Mouse (Mus musculus): ENCODE measurements around the gene Zbtb12. TPM values are rescaled to one million over a fixed set of nuclear protein-coding genes. Genes with fewer than 3 reads are reported as not detected.

The Zbtb12 gene
- polyA plus RNA-seq (2012; ENCODE audit: low replicate concordance) = 6.4 and 10.1 TPM in 2 replicates

GRCm38 (mm10) chr17:34879336-34879879 lies at the start of gene Zbtb12:
TSS of gene Zbtb12 (plus strand) at chr17:34879483.

DNA sequence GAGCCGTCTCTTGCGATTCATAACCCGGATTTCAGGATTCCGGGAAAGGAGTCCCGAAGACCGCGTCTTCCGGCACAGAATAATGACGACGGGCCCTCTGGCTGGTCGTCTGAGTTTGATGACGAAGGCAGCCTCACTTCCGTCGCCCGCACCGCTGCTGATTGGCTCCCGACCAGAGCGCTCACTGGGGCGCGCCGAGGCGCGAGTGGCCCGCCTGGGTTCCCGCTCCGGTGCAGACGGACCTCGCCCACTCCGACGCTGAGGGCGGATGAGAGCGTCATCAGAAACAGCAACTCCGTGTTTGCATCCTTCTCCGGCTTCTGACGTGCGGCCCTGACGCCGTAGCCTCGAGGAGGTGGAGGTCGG lies 42.4 kb upstream of the Zbtb12 start, which contains the start of the genes Stk19 and Dxo:
Stk19 (minus strand) TSS at position 90 of the 366 bp plus-strand sequence.
Dxo (plus strand) TSS at position 164 of the 366 bp plus-strand sequence.

GRCm38 (mm10) chr17:34849722-34850516 lies 29.4 kb upstream of the Zbtb12 start, which contains the start of the genes Skiv2l and Nelfe:
TSS of gene Skiv2l (minus strand) at chr17:34850210.
TSS of gene Nelfe (plus strand) at chr17:34850391.

DNA sequence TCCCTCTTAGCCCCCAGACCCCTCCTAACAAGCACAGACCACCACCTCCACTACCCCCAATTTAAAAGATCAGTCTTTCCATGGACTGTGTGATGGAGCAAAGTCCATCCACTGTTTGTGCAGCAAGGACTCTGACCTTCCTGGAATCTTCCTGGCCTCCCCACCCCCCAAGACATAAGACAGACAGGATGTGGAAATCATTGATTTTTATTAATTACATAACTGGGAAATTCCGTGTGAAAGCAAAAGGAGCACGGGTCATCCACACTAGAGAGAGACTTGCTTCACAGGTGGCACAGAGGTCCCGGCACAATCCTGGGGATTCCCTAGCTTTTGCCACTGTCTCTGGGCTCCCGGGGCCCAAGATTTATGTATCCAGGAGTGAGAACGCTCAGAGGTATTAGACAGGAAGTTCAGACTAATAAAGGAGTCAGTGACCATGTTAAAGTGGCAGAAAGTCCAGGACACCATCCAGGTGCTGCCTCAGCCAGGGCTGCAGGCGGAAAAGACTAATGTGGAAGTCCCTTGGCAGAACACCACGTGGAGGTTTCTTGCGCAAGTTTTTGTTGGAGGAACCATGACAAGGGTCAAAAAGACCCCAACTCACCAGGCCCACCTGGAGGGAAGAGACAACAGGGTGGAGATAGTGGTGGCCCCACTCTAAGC lies 16.7 kb upstream of the Zbtb12 start, which contains the start of gene Cfb:
Cfb (minus strand) TSS at position 103 of the 666 bp plus-strand sequence.

GRCm38 (mm10) chr17:34881683-34882310 lies 2.5 kb downstream of the Zbtb12 start, which contains the start of gene Gm20547:
TSS of gene Gm20547 (minus strand) at chr17:34882042.

DNA sequence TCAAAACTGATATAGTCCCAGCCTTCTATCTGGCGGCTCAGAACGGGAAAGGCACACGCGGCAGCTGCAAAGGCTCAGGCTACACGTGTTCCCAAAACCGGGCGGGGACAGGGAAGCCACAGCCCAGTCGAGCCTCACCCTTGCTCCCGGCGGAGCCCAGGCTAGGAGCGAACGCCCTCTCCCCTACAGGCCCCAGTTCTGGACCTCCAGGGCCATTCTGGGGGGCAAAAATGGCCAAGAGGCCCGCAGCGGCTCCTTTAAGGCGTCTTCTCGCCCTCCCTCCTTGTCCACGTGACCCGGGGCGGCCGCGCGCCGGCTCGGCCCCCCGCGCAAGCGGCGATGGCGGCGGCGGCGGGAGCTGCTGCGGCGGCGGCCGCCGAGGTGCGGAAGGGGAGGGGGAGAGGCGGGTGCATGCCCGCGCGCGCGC lies 18.9 kb downstream of the Zbtb12 start, which contains the start of the genes C2 and Ehmt2:
C2 (minus strand) TSS at position 106 of the 427 bp plus-strand sequence.
Ehmt2 (plus strand) TSS at position 310 of the 427 bp plus-strand sequence.

DNA sequence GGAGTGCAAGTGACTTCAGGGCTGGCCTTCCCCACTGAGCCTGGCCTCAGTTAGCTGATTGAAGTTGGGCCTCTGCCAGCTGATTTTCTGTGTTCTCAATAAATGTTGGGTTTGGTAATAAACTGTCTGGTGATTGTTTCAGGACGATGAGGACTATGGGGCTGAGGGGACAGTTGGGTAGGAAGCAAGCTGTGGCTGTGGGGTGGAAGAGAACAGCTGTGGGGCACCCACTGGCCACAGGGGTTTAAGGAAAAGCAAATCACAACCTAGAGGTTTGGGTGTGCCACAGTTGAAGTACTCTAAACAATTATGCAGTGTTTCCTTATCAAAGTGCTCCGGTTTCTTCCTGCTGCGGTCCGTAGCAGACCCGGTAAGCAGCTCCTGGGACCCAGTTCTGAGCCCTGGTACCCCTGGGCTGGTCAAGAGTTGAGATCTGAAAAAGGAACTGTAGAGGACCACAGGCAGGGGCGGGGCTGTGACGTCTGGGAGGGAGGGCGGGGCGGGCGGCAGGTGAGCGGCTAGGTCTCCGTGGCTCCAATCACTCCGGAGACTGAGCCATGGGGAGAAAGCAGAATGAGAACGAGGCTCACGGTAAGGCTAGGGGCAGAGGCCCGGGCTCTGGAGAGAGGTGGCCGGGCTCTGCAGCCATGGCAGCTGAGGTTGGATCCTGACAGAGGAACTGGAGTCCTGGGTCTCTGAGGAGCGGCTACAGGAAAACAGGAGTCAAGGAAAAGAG lies 34.8 kb downstream of the Zbtb12 start, which contains the start of gene Slc44a4:
Slc44a4 (plus strand) TSS at position 537 of the 736 bp plus-strand sequence.

GRCm38 (mm10) chr17:34931061-34931734 lies 51.9 kb downstream of the Zbtb12 start, which contains the start of gene Neu1:
TSS of gene Neu1 (plus strand) at chr17:34931253.

Other genes starting within 250 kb of the Zbtb12 start
- 3.2 and 5.7 TPM in 2 replicates for gene Prrt1, start 249.9 kb upstream of the Zbtb12 start, polyA plus RNA-seq (2012; ENCODE audit: low replicate concordance)
- gene Fkbpl, start 234.7 kb upstream of the Zbtb12 start, polyA plus RNA-seq (2012; ENCODE audit: low replicate concordance) = 3.9 and 5.3 TPM in 2 replicates
- gene Atf6b, start 232.3 kb upstream of the Zbtb12 start, polyA plus RNA-seq (2012; ENCODE audit: low replicate concordance) = 269 and 430 TPM in 2 replicates
- gene Tnxb, start 208.9 kb upstream of the Zbtb12 start, polyA plus RNA-seq (2012; ENCODE audit: low replicate concordance) = 0.32 and 1.9 TPM in 2 replicates
- gene C4b, start 135.6 kb upstream of the Zbtb12 start, polyA plus RNA-seq (2012; ENCODE audit: low replicate concordance) = 0.87 and 2.9 TPM in 2 replicates
- 0.54 TPM in 1 of 2 replicates, not detected in the other for gene Cyp21a1, start 74.9 kb upstream of the Zbtb12 start, polyA plus RNA-seq (2012; ENCODE audit: low replicate concordance)
- gene Stk19, start 42.5 kb upstream of the Zbtb12 start, polyA plus RNA-seq (2012; ENCODE audit: low replicate concordance) = 62.8 and 63.3 TPM in 2 replicates
- 50.7 and 116 TPM in 2 replicates for gene Dxo, start 42.5 kb upstream of the Zbtb12 start, polyA plus RNA-seq (2012; ENCODE audit: low replicate concordance)
- gene Skiv2l, start 29.3 kb upstream of the Zbtb12 start, polyA plus RNA-seq (2012; ENCODE audit: low replicate concordance) = 53.7 and 54.2 TPM in 2 replicates
- gene Nelfe, start 29.1 kb upstream of the Zbtb12 start, polyA plus RNA-seq (2012; ENCODE audit: low replicate concordance) = 121 and 205 TPM in 2 replicates
- 0.41 and 1.5 TPM in 2 replicates for gene Cfb, start 17.0 kb upstream of the Zbtb12 start, polyA plus RNA-seq (2012; ENCODE audit: low replicate concordance)
- 0.10 TPM in 1 of 2 replicates, not detected in the other for gene Gm20547, start 2.6 kb downstream of the Zbtb12 start, polyA plus RNA-seq (2012; ENCODE audit: low replicate concordance)
- gene C2, start 18.8 kb downstream of the Zbtb12 start, polyA plus RNA-seq (2012; ENCODE audit: low replicate concordance) = 1.3 and 3.9 TPM in 2 replicates
- gene Ehmt2, start 19.0 kb downstream of the Zbtb12 start, polyA plus RNA-seq (2012; ENCODE audit: low replicate concordance) = 427 and 438 TPM in 2 replicates
- not detected in 2 replicates for gene Slc44a4, start 35.0 kb downstream of the Zbtb12 start, polyA plus RNA-seq (2012; ENCODE audit: low replicate concordance)
- gene Neu1, start 51.8 kb downstream of the Zbtb12 start, polyA plus RNA-seq (2012; ENCODE audit: low replicate concordance) = 22.5 and 43.0 TPM in 2 replicates
- gene Hspa1b, start 79.8 kb downstream of the Zbtb12 start, polyA plus RNA-seq (2012; ENCODE audit: low replicate concordance) = 16.5 and 41.3 TPM in 2 replicates
- not detected in 2 replicates for gene Gm20481, start 90.4 kb downstream of the Zbtb12 start, polyA plus RNA-seq (2012; ENCODE audit: low replicate concordance)
- 3.5 and 6.7 TPM in 2 replicates for gene Hspa1a, start 92.7 kb downstream of the Zbtb12 start, polyA plus RNA-seq (2012; ENCODE audit: low replicate concordance)
- not detected in 2 replicates for gene Hspa1l, start 93.2 kb downstream of the Zbtb12 start, polyA plus RNA-seq (2012; ENCODE audit: low replicate concordance)
- gene Lsm2, start 102.4 kb downstream of the Zbtb12 start, polyA plus RNA-seq (2012; ENCODE audit: low replicate concordance) = 146 and 328 TPM in 2 replicates
- 1,671 and 2,394 TPM in 2 replicates for gene Vars, start 121.5 kb downstream of the Zbtb12 start, polyA plus RNA-seq (2012; ENCODE audit: low replicate concordance)
- 1.2 and 1.8 TPM in 2 replicates for gene Vwa7, start 137.1 kb downstream of the Zbtb12 start, polyA plus RNA-seq (2012; ENCODE audit: low replicate concordance)
- 8.2 and 32.0 TPM in 2 replicates for gene Sapcd1, start 148.5 kb downstream of the Zbtb12 start, polyA plus RNA-seq (2012; ENCODE audit: low replicate concordance)
- 33.3 and 82.0 TPM in 2 replicates for gene Msh5, start 167.3 kb downstream of the Zbtb12 start, polyA plus RNA-seq (2012; ENCODE audit: low replicate concordance)
- gene Clic1, start 170.5 kb downstream of the Zbtb12 start, polyA plus RNA-seq (2012; ENCODE audit: low replicate concordance) = 197 and 295 TPM in 2 replicates
- 22.4 and 54.0 TPM in 2 replicates for gene Ddah2, start 179.6 kb downstream of the Zbtb12 start, polyA plus RNA-seq (2012; ENCODE audit: low replicate concordance)
- gene Ly6g6c, start 185.9 kb downstream of the Zbtb12 start, polyA plus RNA-seq (2012; ENCODE audit: low replicate concordance) = 0.34 TPM in 1 of 2 replicates, not detected in the other
- gene Mpig6b, start 186.7 kb downstream of the Zbtb12 start, polyA plus RNA-seq (2012; ENCODE audit: low replicate concordance) = 0.27 and 0.54 TPM in 2 replicates
- gene Ly6g6e, start 197.4 kb downstream of the Zbtb12 start, polyA plus RNA-seq (2012; ENCODE audit: low replicate concordance) = not detected in 2 replicates
- gene Ly6g6d, start 198.6 kb downstream of the Zbtb12 start, polyA plus RNA-seq (2012; ENCODE audit: low replicate concordance) = not detected in 2 replicates
- gene Ly6g6f, start 206.1 kb downstream of the Zbtb12 start, polyA plus RNA-seq (2012; ENCODE audit: low replicate concordance) = 0.31 TPM in 1 of 2 replicates, not detected in the other
- 312 and 354 TPM in 2 replicates for gene Abhd16a, start 209.8 kb downstream of the Zbtb12 start, polyA plus RNA-seq (2012; ENCODE audit: low replicate concordance)
- not detected in 2 replicates for gene Ly6g5c, start 228.8 kb downstream of the Zbtb12 start, polyA plus RNA-seq (2012; ENCODE audit: low replicate concordance)
- 0.71 TPM in 1 of 2 replicates, not detected in the other for gene Ly6g5b, start 235.9 kb downstream of the Zbtb12 start, polyA plus RNA-seq (2012; ENCODE audit: low replicate concordance)
- gene Gpank1, start 242.0 kb downstream of the Zbtb12 start, polyA plus RNA-seq (2012; ENCODE audit: low replicate concordance) = 76.3 and 112 TPM in 2 replicates
- gene Csnk2b, start 242.6 kb downstream of the Zbtb12 start, polyA plus RNA-seq (2012; ENCODE audit: low replicate concordance) = 69.5 and 70.4 TPM in 2 replicates
- gene D17H6S53E, start 246.9 kb downstream of the Zbtb12 start, polyA plus RNA-seq (2012; ENCODE audit: low replicate concordance) = 9.5 and 12.1 TPM in 2 replicates